Mouse (Mus musculus): Measurements from ENCODE around the gene Ndufa10. TPM values are rescaled to one million over a fixed set of nuclear protein-coding genes. Genes with fewer than 3 reads are reported as not detected.

The Ndufa10 gene
- total RNA-seq, 1 experiment from 2014 or later: 89.7 TPM

DNA sequence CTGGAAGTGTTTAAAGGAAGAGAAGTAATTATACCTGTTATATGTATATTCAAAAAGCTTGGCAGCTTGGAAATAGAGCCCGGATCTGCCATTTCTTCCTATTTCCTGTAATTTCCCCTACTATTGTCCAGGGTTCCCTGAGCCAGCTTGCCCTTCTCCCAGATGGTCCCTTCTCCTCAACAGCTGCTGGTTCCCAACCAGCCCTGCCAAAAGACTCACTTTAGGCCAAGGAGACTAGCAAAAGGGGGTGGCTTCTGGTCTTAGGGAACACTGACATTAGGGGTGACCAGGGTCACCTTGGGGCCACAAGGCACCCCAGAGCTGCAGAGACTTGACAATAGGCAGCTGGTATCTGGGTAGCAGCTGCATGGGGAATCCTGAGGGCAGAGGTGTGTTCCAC lies 38.7 kb downstream of the Ndufa10 start:
- ATAC-seq (replicated peaks; ENCODE audit: insufficient number of reproducible peaks, low FRiP score, low TSS enrichment, poor library complexity, severe bottlenecking): no peak

GRCm38 (mm10) chr1:92432791-92433190 lies 40.9 kb downstream of the Ndufa10 start:
- no peak for ATAC-seq (replicated peaks; ENCODE audit: insufficient number of reproducible peaks, low FRiP score, low TSS enrichment, poor library complexity, severe bottlenecking)

GRCm38 (mm10) chr1:92432098-92432497 lies 41.6 kb downstream of the Ndufa10 start:
- no peak for ATAC-seq (replicated peaks; ENCODE audit: insufficient number of reproducible peaks, low FRiP score, low TSS enrichment, poor library complexity, severe bottlenecking)

GRCm38 (mm10) chr1:92431420-92431819 lies 42.2 kb downstream of the Ndufa10 start:
- ATAC-seq (replicated peaks; ENCODE audit: insufficient number of reproducible peaks, low FRiP score, low TSS enrichment, poor library complexity, severe bottlenecking): no peak

DNA sequence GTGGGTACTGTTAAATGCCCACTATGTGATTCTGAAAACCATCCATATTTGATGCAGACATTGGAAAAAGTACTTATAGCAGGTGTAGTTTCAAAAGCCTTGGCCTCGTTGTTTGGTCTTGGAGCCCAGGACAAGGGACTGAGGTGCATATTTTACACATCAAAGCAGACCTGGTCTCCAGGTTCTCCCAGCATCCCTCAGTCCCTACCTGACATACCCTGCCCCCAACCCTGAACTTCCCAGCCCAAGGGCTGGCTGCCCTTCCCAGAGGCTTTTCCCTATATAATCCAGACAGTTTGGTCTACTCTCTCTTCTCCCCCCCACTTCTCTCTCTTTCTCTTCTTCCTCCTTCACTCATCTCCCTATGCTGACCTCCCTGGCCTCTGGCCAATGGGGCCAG lies 42.7 kb downstream of the Ndufa10 start:
- no peak for ATAC-seq (replicated peaks; ENCODE audit: insufficient number of reproducible peaks, low FRiP score, low TSS enrichment, poor library complexity, severe bottlenecking)

GRCm38 (mm10) chr1:92424714-92425113 lies 48.9 kb downstream of the Ndufa10 start:
- ATAC-seq (replicated peaks; ENCODE audit: insufficient number of reproducible peaks, low FRiP score, low TSS enrichment, poor library complexity, severe bottlenecking): no peak

DNA sequence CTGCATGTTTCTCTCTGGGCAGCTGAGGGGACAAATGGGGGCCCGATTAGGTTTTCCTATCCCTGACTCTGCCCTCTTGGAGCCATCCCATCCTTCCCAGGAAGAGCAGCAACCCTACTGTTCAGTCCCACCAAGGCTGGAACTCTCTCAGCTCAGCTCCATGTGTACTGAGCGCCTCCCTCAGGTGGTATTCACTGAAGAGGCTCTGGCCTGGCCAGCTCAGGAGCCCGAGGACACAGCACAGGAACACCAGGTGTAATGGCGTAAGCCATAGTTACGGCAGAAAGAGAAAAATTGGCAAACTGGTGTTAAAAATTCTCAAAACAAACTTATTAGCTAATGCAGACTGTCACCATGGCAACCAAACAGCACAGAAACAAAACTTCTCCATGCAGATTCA lies 68.5 kb downstream of the Ndufa10 start:
- no peak for ATAC-seq (replicated peaks; ENCODE audit: insufficient number of reproducible peaks, low FRiP score, low TSS enrichment, poor library complexity, severe bottlenecking)

GRCm38 (mm10) chr1:92400556-92400955 lies 73.1 kb downstream of the Ndufa10 start:
- ATAC-seq (replicated peaks; ENCODE audit: insufficient number of reproducible peaks, low FRiP score, low TSS enrichment, poor library complexity, severe bottlenecking): no peak

DNA sequence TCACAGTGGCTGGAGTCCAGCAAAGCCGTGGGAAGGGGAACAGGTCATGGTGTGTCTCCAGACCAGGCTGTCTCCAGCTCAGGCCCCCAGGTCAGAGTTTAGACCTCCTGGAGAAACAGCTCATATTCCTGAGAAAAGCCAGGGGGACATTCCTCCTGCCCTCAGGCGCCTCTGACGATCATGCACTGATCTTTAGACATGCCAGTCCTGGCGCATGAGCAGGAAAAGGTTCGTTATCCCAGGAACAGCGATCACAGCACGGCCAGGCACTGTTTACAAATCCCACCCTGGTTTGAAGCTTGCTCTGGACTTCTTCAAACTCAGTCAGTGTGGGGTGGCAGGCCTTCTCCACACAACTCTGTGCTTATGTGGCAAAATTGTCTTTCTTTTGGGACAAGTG lies 75.1 kb downstream of the Ndufa10 start:
- no peak for ATAC-seq (replicated peaks; ENCODE audit: insufficient number of reproducible peaks, low FRiP score, low TSS enrichment, poor library complexity, severe bottlenecking)

GRCm38 (mm10) chr1:92397511-92398051 lies 76.1 kb downstream of the Ndufa10 start:
- no peak for ATAC-seq (replicated peaks; ENCODE audit: insufficient number of reproducible peaks, low FRiP score, low TSS enrichment, poor library complexity, severe bottlenecking)

- ATAC-seq (replicated peaks; ENCODE audit: insufficient number of reproducible peaks, low FRiP score, low TSS enrichment, poor library complexity, severe bottlenecking): no peak
Observed at GRCm38 (mm10) chr1:92394279-92394678, 79.4 kb downstream of the Ndufa10 start.

DNA sequence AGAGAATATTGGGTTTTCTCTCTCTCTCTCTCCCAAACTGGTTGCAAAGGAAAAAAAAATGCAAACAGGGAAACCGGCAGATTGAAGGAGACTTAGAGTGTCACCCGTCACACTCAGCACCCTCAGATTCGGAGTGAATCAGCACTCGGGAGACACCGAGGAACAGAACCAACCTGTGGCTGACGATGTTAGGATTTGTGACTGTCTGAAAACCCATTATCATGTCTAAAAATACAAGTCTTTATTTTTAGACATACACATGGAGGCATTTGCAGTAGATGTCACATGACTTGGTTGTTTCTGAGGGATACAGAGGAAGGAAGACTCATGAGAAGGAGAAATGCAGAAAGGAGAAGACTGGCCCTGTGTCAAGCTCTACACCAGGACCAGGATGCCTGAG lies 80.5 kb downstream of the Ndufa10 start:
- no peak for ATAC-seq (replicated peaks; ENCODE audit: insufficient number of reproducible peaks, low FRiP score, low TSS enrichment, poor library complexity, severe bottlenecking)

Other genes with a start within 250 kb of the Ndufa10 start
- gene Olfr1416, start 11.3 kb upstream of the Ndufa10 start, total RNA-seq (2017): not detected in 3 replicates
- not detected in 3 replicates for gene Olfr1415, start 22.2 kb upstream of the Ndufa10 start, total RNA-seq (2017)
- gene Olfr1414, start 44.8 kb upstream of the Ndufa10 start, total RNA-seq (2017): not detected in 3 replicates
- not detected in 3 replicates for gene Olfr1413, start 97.5 kb upstream of the Ndufa10 start, total RNA-seq (2017)
- gene Olfr1412, start 111.9 kb upstream of the Ndufa10 start, total RNA-seq (2017): not detected in 3 replicates
- not detected in 3 replicates for gene Olfr1411, start 120.6 kb upstream of the Ndufa10 start, total RNA-seq (2017)
- gene Olfr1410, start 131.9 kb upstream of the Ndufa10 start, total RNA-seq (2017): not detected in 3 replicates
- gene Olfr12, start 143.9 kb upstream of the Ndufa10 start, total RNA-seq (2017): not detected in 3 replicates
- 57.2 to 123 TPM (median 99.5 TPM) in 3 replicates for gene Cops9, start 168.1 kb upstream of the Ndufa10 start, total RNA-seq (2017)
- not detected in 3 replicates for gene Otos, start 175.0 kb upstream of the Ndufa10 start, total RNA-seq (2017)